Mouse (Mus musculus) layer of hippocampus, adult 2 months (tissue): ENCODE measurements around the gene Klrb1a. TPM values are rescaled to one million over a fixed set of nuclear protein-coding genes. Genes with fewer than 3 reads are reported as not detected.
A peak's percentile ranks its signal among the peaks of the same experiment; 100 is the strongest.
"Not testable (repeated sequence)": the region's sequence is repeated elsewhere in the genome, so short reads cannot be mapped to it uniquely, and the experiment has no call there.

Experiments used
- DNase-seq, 2 experiments: peaks; one replicate each; pipeline ENCODE4 v3.0.0; 2022; ENCODE audit warnings: low spot score in 2 of 2
- H3K27ac ChIP-seq: fragments of 200-600 bp; 2 replicates; pipeline ENCODE4 v1.8.1; 2022
- H3K4me3 ChIP-seq: fragments of 200-600 bp; 2 replicates; pipeline ENCODE4 v1.8.1; 2022; ENCODE audit warnings: mild to moderate bottlenecking
- CTCF ChIP-seq: fragments of 200-600 bp; conservative IDR thresholded peaks from 2 replicates; pipeline ENCODE4 v1.8.1; 2022; ENCODE audit warnings: antibody characterized with exemption, mild to moderate bottlenecking, moderate library complexity
- long read RNA-seq, 2 experiments: library from polyadenylated mRNA; stranded (forward); transcript quantifications; one replicate each; pipeline ENCODE4 v2.0.0; 2021; ENCODE audit warnings: borderline mapping rate in 2 of 2
- total RNA-seq, 2 experiments: library from RNA; stranded (reverse); gene quantifications; 2 replicates each; pipeline ENCODE4 v1.2.3; 2021

Klrb1a gene
- not detected for total RNA-seq
- long read RNA-seq, experiment 1, partial matches to known transcripts = 0 of 2 reads
- long read RNA-seq, experiment 1, other reads (novel, unspliced or antisense) = 2 of 2 reads
- long read RNA-seq, experiment 2, partial matches to known transcripts = 0 of 5 reads
- long read RNA-seq, experiment 2, other reads (novel, unspliced or antisense) = 5 of 5 reads

DNA sequence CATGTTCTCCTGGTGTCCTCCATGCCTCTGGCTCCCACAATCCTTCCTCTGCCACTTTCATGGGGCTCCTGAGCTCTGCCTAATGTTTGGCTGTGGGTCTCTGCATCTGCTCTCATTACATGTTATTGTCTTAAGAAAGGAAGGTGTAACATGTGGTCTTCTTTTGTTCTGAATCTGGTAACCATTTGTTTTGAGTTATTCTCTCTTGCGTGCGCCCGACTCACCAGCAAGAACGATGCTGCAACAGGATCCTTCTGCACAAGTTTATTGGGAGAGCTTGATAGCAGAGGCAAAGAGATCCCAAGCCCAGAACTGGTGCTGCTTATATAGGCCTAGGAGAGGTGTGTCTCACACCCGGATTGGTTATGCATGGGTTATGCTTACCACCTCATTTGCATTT, at the start of gene Klrb1a:
TSS of gene Klrb1a (minus strand) at position 101 of the 400 bp plus-strand sequence.
- not testable (repeated sequence) for H3K27ac ChIP-seq

DNA sequence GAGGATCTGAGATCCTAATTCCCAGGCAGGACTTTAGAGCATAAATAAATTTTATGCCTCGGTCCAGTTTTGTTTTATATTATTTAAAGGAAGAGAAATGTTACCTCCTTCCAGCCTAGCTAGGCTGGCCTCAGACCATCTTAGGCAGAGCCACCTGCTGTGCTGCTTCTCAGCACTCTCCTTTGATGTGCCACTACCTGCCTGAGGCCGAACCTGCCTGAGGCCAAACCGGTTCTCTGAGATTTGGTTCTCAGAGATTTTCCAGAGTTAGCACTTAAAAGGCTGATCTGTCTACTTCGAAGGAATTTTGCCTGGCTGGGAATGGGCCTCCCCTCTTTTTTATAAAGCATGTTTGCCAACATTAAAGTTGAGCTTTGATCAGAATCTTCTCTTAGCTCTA, 46.6 kb upstream of the Klrb1a start:
- no peak overlapping the region for H3K4me3 ChIP-seq
- H3K27ac ChIP-seq = no peak overlapping the region
- DNase-seq = no peak
- TF ChIP-seq CTCF = no peak

More for the DNA sequence above, at the start of gene Klrb1a:
- not testable (repeated sequence) for H3K4me3 ChIP-seq, DNase-seq

DNA sequence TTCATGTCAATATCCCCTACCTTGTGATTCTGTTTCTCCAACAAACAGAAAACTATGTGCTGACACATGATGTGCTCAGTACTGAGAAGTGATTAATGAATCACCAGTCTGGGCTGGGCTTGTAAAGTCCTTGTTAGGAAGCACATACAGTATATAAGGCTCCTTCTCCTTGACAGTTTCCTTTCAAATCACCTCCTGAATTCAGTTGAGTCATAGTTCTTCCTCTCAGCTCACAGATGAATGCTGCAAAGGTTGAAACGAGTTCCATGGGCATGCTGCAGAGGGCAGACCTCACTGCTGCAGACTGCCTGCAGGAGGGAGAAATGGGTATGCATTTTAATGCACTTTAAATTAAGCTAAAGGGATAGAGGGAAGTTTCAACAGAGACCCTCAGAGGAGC, 38.9 kb upstream of the Klrb1a start, which contains the start of gene Clec2h:
TSS of gene Clec2h (plus strand) at position 180 of the 400 bp plus-strand sequence.
- TF ChIP-seq CTCF = peak; percentile 52
- H3K27ac ChIP-seq = no peak within 1 kb of the TSS
- DNase-seq = no peak
- H3K4me3 ChIP-seq = no peak within 1 kb of the TSS

DNA sequence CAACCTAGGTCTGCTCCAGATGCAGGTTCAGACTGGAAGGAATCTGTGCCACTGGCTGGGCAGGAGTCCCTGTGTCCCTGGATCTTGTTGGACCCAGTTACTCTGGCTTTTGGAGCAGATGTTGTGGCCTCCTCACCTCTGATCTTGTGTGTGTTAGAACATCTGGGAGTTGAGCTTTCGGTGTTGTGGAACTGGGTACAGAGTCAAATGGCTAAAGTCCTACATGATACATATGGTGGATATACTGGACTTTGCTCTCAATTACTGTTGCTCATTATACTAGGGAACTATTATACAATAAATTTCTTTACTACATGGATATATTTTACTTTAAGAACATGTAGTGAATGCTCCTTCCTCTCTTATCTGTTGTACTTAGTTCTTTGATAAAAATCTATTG, 37.9 kb upstream of the Klrb1a start:
- DNase-seq = no peak
- no peak overlapping the region for H3K4me3 ChIP-seq
- no peak overlapping the region for H3K27ac ChIP-seq
- TF ChIP-seq CTCF = no peak

DNA sequence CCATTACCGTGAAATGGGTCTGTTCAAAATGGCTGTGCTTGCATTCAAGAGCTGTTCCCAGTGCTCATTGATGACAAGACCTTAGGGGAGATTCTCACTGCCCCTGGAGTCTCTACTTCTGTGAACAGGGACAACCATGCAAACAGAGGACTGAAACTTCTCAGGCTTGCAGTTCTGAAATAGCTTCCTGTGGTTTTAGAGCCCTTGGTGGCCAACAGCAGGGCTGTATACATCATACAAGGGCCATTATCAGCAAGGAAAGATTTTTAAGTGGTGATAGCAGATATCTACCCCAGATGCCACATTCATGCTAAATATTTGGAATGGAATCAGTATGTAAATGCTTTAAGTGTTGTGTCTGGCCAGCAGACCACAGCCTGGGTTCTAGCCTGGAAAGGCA, 29.6 kb upstream of the Klrb1a start:
- no peak overlapping the region for H3K4me3 ChIP-seq
- TF ChIP-seq CTCF = no peak
- DNase-seq = no peak
- H3K27ac ChIP-seq = no peak overlapping the region

DNA sequence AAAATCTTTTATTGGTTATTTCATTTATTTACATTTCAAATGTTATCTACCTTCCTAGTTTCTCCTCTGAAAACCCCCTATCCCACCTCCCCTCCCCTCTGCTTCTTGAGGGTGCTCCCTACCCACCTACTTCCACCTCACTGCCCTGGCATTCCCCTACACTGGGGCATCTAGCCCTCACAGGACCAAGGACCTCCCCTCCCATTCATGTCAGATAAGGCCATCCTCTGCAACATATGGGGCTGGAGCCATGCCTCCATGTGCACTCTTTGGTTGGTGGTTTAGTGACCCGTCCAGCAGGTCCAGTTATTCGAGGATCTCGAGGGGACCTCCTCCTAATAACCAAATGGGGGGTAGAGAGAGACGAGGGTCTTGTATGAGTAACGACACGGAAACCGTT, 27.5 kb upstream of the Klrb1a start:
- not testable (repeated sequence) for H3K4me3 ChIP-seq, H3K27ac ChIP-seq, DNase-seq

DNA sequence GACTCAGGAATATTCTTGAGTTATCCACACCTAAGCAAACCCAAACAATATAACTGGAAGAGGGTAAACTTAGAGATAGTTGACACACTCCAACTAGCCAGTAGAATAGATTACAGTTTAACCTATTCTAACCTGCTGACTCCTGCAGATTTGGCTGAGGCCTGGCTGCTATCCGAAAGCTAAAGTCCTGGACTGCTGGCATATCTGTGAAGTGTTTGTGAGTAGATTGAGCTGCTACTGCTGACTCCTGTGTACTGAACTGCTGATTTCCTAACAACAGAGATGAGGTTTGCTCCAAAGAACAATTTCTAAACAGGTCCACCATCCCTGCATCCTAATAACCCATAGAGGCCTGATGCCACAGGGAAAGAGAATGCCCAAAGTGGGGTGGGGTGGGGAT, 26.9 kb upstream of the Klrb1a start:
- DNase-seq = no peak
- H3K4me3 ChIP-seq = no peak overlapping the region
- no peak overlapping the region for H3K27ac ChIP-seq
- TF ChIP-seq CTCF = no peak

DNA sequence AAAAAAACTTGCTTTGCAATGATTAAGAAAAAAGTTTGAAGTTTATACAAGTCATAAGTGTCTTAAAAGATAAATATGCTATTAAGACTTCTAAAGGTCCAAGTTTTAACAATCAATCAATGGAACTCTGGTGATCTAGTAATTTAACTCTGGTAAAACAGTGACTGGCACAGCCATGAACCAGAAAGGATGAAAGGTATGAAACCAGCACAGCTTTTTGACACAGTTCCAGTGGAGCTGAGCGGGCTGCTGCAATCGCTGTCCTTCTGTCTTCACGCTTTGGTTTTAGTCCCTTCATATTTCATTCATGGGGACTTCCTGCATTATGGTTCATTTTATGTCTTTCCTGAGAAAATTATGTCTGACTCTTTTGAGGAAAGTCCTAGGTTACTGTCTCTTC, 26.3 kb upstream of the Klrb1a start:
- Histone ChIP-seq H3K4me3 (no peak overlapping the region), H3K27ac (no peak overlapping the region)
- DNase-seq = no peak
- TF ChIP-seq CTCF = no peak

DNA sequence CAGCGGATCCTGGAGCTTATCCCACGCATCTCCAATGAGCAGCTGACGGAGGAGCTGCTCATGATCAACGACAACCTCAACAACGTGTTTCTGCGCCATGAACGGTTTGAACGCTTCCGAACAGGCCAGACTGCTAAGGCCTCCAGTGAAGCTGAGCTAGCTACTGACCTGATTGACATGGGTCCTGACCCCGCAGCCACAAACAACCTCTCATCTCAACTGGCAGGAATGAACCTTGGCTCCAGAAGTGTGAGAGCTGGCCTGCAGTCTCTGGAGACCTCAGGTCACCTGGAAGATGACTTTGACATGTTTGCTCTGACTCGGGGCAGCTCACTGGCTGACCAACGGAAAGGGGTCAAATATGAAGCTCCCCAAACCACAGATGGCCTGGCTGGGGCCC, 22.4 kb upstream of the Klrb1a start:
- not testable (repeated sequence) for DNase-seq

DNA sequence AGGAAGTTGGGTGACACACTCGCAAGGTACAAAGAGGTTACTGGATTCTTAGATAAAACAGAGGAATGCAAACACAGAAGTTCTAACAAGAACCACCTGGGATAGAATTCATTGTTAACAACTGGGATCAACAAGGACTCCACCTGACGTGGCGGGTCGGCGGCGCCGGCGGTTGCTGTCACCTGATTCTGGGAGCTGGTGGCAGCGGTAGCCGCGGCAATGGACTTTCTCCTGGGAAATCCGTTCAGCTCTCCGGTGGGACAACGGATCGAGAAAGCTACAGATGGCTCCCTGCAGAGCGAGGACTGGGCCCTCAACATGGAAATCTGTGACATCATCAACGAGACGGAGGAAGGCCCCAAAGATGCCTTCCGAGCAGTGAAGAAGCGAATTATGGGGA, 21.4 kb upstream of the Klrb1a start:
- H3K4me3 ChIP-seq, DNase-seq, H3K27ac ChIP-seq: not testable (repeated sequence)

More for the DNA sequence above, 22.4 kb upstream of the Klrb1a start:
- not testable (repeated sequence) for H3K4me3 ChIP-seq, H3K27ac ChIP-seq

DNA sequence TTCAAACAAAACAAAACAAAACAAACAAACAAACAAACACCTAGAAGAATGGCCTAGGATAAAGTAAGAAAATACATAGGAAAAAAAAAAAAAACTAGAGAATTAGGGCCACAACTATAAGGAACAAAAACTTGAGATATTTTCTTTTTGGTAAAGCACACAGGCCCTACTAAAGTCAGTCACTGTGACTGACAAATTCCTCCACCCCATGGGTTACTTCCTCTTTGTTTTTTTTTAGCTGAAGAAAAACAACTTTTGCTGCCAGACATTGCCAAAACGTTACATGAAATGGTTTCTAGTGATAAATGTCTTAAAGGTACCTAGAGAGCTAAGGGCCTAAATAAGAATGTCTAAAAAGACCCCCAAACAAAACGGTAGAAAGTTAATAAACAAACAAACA, 20.7 kb upstream of the Klrb1a start:
- no peak for TF ChIP-seq CTCF
- no peak overlapping the region for H3K27ac ChIP-seq
- DNase-seq = no peak
- no peak overlapping the region for H3K4me3 ChIP-seq

DNA sequence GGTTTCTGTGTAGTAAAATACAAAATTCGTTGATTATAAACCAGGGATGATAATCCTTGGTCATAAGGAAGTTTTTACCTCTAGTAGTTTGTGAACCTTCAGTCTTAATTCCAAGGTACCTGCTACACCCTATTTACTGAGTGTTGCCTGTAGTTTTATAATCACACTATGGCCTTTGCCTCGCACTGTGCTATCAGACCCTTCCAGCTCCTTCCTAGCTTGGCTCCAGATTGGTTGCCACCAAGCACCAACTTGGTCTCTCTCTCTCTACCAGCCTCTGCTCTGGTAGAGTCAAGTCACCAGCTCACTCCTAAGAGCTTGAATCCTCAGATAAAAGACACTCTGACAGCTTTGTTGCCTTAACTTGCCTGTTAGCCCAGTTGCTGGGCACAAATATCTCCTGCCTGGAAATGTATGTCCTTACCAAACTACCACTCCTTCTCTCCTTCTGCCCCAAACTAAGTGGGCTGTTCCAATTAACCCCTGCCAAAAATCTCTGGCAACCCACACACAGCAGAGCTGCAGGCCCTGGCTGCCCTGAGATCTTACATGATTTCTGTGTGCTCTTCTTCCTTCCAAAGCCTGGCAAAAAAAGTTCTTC, 17.9 kb upstream of the Klrb1a start:
- H3K27ac ChIP-seq = no peak overlapping the region
- DNase-seq = no peak

DNA sequence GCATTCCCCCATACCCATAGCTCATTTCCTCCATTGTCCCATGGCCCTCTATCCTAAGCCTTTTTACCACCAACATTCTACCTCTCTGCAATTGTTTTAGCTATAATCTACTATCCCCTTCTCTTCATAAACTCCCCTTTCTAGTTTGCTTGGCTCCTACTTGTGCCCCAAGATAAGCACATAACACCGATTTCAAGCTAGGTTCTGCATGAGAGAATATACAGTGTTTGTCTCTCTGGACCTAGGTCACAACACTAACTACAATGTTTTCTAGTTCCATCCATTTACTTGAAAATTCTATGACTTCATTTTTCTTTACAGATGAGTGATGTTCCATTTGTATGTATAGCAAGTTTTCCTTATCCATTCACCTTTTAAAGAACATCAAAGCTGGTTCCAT, 17.3 kb upstream of the Klrb1a start:
- no peak overlapping the region for H3K4me3 ChIP-seq
- TF ChIP-seq CTCF = no peak
- no peak for DNase-seq
- H3K27ac ChIP-seq = no peak overlapping the region

More for the DNA sequence above, 17.9 kb upstream of the Klrb1a start:
- no peak overlapping the region for H3K4me3 ChIP-seq
- no peak for TF ChIP-seq CTCF

DNA sequence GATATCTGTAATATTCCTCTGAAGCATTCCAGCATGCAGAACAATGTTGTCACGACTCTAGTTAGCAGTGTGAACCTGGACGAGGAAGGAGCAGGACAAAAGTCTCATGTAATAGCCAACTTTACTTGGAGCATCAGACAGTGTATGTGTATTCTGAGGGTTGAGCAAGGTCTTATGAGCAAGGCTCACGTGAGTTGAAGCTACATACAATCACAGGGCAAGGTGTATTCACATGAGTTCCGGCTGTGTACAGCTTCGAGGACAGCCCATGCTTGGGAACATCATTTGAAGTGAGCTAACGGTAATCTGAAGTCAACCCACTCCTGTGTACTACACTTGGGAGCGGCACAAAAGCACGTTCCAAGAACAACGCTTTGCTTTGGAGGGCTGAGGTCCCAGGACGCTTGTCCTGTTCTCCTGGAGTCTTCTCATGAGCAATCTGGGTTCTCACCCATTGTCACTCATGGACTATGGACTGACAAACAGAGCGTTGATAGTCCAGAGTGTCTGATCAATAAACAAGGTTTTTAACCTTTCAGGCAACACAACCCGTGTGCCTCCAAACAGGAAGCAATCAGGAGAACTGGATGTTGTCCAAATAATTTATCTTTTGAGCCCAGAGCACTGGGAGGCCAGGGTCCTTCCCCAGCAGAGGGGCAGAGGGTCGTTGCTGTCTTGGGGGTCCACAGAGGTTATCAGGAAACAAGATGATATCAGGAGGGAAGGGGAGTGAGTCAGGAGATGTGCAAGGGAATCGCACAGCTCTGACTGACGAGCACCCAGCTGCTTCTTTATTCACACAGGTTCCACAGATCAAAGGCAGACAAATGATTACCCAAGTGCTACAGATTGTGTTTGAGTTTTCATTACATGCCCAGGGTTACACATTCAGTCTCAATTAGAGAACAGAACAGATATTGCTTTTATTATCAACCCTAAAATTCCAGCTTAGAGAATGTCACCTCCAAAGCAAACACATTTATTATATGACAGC, 7.9 kb upstream of the Klrb1a start:
- H3K27ac ChIP-seq, H3K4me3 ChIP-seq, DNase-seq: not testable (repeated sequence)
